22 mouse cellular contexts compared by ENCODE assay signal in the genomic region with DNA sequence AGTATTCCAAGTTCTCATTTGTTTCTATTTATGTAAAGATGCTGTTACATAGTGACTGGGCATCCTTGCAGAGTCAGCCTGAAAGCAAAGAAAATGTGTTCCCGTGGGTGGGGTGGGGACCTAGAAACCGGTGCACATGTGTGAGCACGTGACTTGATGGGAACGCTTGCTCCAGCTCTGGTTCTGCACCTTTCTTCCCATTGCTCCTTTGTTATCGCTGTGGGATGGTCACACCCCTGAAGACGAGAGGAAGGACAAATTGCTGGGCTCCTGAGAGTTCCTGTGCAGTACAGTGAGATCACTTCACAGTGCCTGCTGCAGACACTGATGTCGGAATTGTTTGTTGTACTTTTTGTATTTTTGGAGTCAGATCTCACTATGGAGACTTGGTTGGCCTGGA. TPM values are rescaled to one million over a fixed set of nuclear protein-coding genes. Genes with fewer than 3 reads are reported as not detected.
"Had no signal": no experiment of that assay in that cellular context is flagged by ENCODE, and none has a peak within 500 bp of the region (broad histone marks: within the 10 kb centered on the region; RNA-seq: fewer than 3 reads in every experiment).

No protein-coding gene starts in this region.

- DNase-seq: left cerebral cortex, postnatal 4 days; liver; liver, embryonic 13.5 days; liver, postnatal 0 days; lung, adult 18-20 months; lung, adult 2 months; lung, embryonic 14.5 days; lung, postnatal 10 days; lung, postnatal 14 days; lung, postnatal 36 days; lung, postnatal 4 days; midbrain, embryonic 14.5 days had no signal

RNA-seq across cellular contexts. Expression of gene Gm17374, which starts 51.9 kb away (rescaled TPM):
- total RNA-seq: left cerebral cortex, postnatal 10 days; left cerebral cortex, postnatal 14 days; left cerebral cortex, postnatal 25 days; left cerebral cortex, postnatal 36 days; left cerebral cortex, postnatal 4 days; liver, adult 2 months; megakaryocyte progenitor cell, adult 5-6 weeks; megakaryocyte, adult 5-6 weeks; megakaryocyte-erythroid progenitor cell, adult 5-6 weeks; midbrain, postnatal 0 days; monocyte, adult 5-6 weeks had no signal
